Mouse (Mus musculus) cerebellum, adult 8-10 months (tissue): ENCODE data around the gene Epas1.

Source experiments
- DNase-seq: peaks from one replicate; pipeline ENCODE4 v3.0.0; 2022

The Epas1 gene

GRCm38 (mm10) chr17:86753130-86753821 is at the start of gene Epas1:
TSS of gene Epas1 (plus strand) at chr17:86753700.
- DNase-seq: peak; percentile 31

GRCm38 (mm10) chr17:86705236-86705635 is 48.3 kb upstream of the Epas1 start:
- no peak for DNase-seq

- DNase-seq: no peak
Measured at GRCm38 (mm10) chr17:86706467-86706866, 47.0 kb upstream of the Epas1 start.

- no peak for DNase-seq
Measured at GRCm38 (mm10) chr17:86709803-86710202, 43.7 kb upstream of the Epas1 start.

- DNase-seq: no peak
Measured at GRCm38 (mm10) chr17:86710379-86710778, 43.1 kb upstream of the Epas1 start.

- no peak for DNase-seq
Measured at GRCm38 (mm10) chr17:86711949-86712348, 41.6 kb upstream of the Epas1 start.

GRCm38 (mm10) chr17:86712601-86713000 is 40.9 kb upstream of the Epas1 start:
- DNase-seq: no peak

GRCm38 (mm10) chr17:86713591-86713990 is 39.9 kb upstream of the Epas1 start:
- DNase-seq: no peak

- no peak for DNase-seq
Measured at GRCm38 (mm10) chr17:86724786-86725415, 28.6 kb upstream of the Epas1 start.

- DNase-seq: no peak
Measured at GRCm38 (mm10) chr17:86726480-86726879, 27.0 kb upstream of the Epas1 start.

- no peak for DNase-seq
Measured at GRCm38 (mm10) chr17:86727031-86727430, 26.5 kb upstream of the Epas1 start.

GRCm38 (mm10) chr17:86731273-86731672 is 22.2 kb upstream of the Epas1 start:
- DNase-seq: no peak

- no peak for DNase-seq
Measured at GRCm38 (mm10) chr17:86732024-86732423, 21.5 kb upstream of the Epas1 start.

- DNase-seq: no peak
Measured at GRCm38 (mm10) chr17:86732522-86732921, 21.0 kb upstream of the Epas1 start.

- DNase-seq: no peak
Measured at GRCm38 (mm10) chr17:86733644-86734043, 19.9 kb upstream of the Epas1 start.

GRCm38 (mm10) chr17:86738477-86738876 is 15.0 kb upstream of the Epas1 start:
- no peak for DNase-seq

- no peak for DNase-seq
Measured at GRCm38 (mm10) chr17:86743351-86743941, 10.1 kb upstream of the Epas1 start.

GRCm38 (mm10) chr17:86744943-86745342 is 8.6 kb upstream of the Epas1 start:
- no peak for DNase-seq

GRCm38 (mm10) chr17:86751373-86751871 is 2.1 kb upstream of the Epas1 start:
- DNase-seq: no peak

GRCm38 (mm10) chr17:86753931-86754805 is 668 bp downstream of the Epas1 start:
- DNase-seq: no peak

- no peak for DNase-seq
Measured at GRCm38 (mm10) chr17:86754806-86755571, 1.5 kb downstream of the Epas1 start.

GRCm38 (mm10) chr17:86755581-86756195 is 2.2 kb downstream of the Epas1 start:
- DNase-seq: no peak
